Mouse (Mus musculus): ENCODE measurements around the gene Gm12185.

DNA sequence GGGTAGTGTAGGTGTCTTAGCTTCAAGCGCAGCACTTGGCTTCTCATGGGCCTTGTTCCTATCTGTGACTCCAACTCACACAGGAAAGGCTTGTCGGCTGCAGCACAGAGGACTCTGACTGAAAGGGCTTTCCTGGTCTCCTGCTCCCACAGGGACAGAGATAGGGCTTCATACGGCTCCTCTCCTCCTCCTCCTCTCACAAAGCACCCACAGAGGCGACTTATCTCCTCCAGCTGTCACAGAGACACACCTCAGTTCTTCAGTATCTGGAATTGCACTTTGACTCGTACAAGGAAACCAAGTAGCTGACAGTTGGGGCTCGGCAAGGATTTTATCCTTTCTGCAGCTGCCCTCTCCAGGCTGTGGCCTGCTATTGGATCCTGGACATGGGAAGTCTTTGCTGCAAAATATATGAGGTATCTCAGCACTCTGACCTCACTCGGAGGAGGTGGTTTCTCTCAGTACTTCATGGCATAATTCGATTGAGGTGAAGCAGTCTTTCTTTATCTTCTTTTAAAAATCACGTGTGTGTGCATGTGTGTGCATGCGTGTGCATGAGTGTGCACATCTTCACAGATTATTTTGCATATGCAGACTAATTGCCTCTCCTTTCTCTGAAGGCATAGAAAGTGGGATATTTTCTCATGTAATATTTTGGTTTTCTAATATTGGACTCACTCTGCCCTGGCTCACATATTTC is 118.3 kb downstream of the Gm12185 start:
- TF ChIP-seq CTCF (IDR thresholded peaks at IDR 0.05; ENCODE audit: insufficient read depth, low read depth, low read length) (no peak), POLR2A (IDR thresholded peaks at IDR 0.05; ENCODE audit: insufficient read depth, low read depth, low read length) (no peak)

Data from olfactory bulb, adult 2 months (tissue).